Mouse (Mus musculus) cerebellum, adult 2 months (tissue): Measurements from ENCODE around the gene Psors1c2.

ENCODE experiments used
- CTCF ChIP-seq: fragments of 200-500 bp; IDR thresholded peaks from 2 replicates; pipeline ENCODE4 v1.5.1; 2011; ENCODE audit warnings: low read depth, mild to moderate bottlenecking, control low read depth, low read length, moderate library complexity, borderline replicate concordance; ENCODE audit not compliant: insufficient read depth
- POLR2A ChIP-seq: fragments of 200-500 bp; IDR thresholded peaks from 2 replicates; pipeline ENCODE4 v1.6.1; 2011; ENCODE audit warnings: low read length, control low read depth, borderline replicate concordance; ENCODE audit not compliant: insufficient read depth

DNA sequence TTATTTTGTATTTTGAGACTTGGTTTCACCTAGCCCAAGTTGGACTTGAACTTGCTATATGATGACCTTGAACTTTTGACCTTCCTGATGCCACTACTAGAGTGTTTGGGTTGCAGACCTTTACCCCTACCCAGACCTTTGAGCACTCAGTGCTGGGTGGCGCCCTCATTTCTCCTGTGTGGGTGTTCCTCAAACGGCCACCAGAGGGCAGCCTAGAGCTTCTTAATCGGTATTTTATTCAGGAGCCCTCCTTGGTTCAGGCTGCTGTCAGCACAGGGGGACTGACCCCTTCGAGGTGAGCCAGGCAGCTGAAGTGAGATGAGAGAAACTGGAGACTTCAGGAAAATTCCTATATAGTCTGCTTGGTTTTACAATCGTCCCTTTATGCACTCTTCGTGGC lies 11.7 kb downstream of the Psors1c2 start:
- TF ChIP-seq POLR2A (no peak), CTCF (peak; percentile 69)
